9 mouse cellular contexts compared by ENCODE assay signal in genomic region chr16:18173231-18173630, GRCm38 (mm10). TPM values are rescaled to one million over a fixed set of nuclear protein-coding genes. Genes with fewer than 3 reads are reported as not detected.
DNase-seq lines count a peak whose midpoint lies in the region; ATAC-seq lines count a peak whose summit lies in the region.
"Had no signal": no experiment of that assay in that cellular context is flagged by ENCODE, and none has a peak within 500 bp of the region (broad histone marks: within the 10 kb centered on the region; RNA-seq: fewer than 3 reads in every experiment).

No protein-coding gene starts in this region.

- H3K4me2 ChIP-seq in midbrain, embryonic 14.5 days (ENCODE audit: low read length) = no peak overlapping the region
- no peak overlapping the region for H3K4me2 ChIP-seq in liver, embryonic 11.5 days

- no peak overlapping the region for H3K27ac ChIP-seq in midbrain, embryonic 14.5 days (replicated peaks; ENCODE audit: low read depth, low read length)
- H3K27ac ChIP-seq in midbrain, embryonic 10.5 days (replicated peaks) = no peak overlapping the region
- no peak overlapping the region for H3K27ac ChIP-seq in liver, embryonic 11.5 days (ENCODE audit: low read depth, low read length)
- H3K27ac ChIP-seq: heart, embryonic 10.5 days had no signal

- 0 out of 2 replicates have a peak overlapping the region, but pooled peaks have one; percentile 9 for H3K9ac ChIP-seq in midbrain, embryonic 14.5 days (replicated peaks; ENCODE audit: low read length)
- no peak overlapping the region for H3K9ac ChIP-seq in liver, embryonic 11.5 days (ENCODE audit: low read depth, low read length)

- H3K4me3 ChIP-seq in midbrain, embryonic 14.5 days (replicated peaks; ENCODE audit: low read depth, low read length) = no peak overlapping the region
- H3K4me3 ChIP-seq in midbrain, embryonic 10.5 days = no peak overlapping the region
- H3K4me3 ChIP-seq in liver, embryonic 11.5 days (ENCODE audit: low read depth, low read length) = no peak overlapping the region
- H3K4me3 ChIP-seq: heart, embryonic 10.5 days had no signal

- H3K4me1 ChIP-seq in midbrain, embryonic 14.5 days (ENCODE audit: control insufficient read depth, insufficient read depth, low read length) = 0 out of 2 replicates have a peak, but pooled peaks cover 7% of the 10 kb centered on the region
- H3K4me1 ChIP-seq in midbrain, embryonic 10.5 days = peaks cover 29% of the 10 kb centered on the region
- peaks cover 8% of the 10 kb centered on the region; the same call in 1 of the 2 replicates for H3K4me1 ChIP-seq in liver, embryonic 11.5 days (replicated peaks; ENCODE audit: control insufficient read depth, insufficient read depth, low read length)

- H3K36me3 ChIP-seq in midbrain, embryonic 14.5 days (ENCODE audit: control insufficient read depth, insufficient read depth, low read length) = no peaks in the 10 kb centered on the region
- H3K36me3 ChIP-seq in midbrain, embryonic 10.5 days = no peaks in the 10 kb centered on the region
- no peaks in the 10 kb centered on the region for H3K36me3 ChIP-seq in liver, embryonic 11.5 days (ENCODE audit: control insufficient read depth, insufficient read depth, low read length)
- H3K36me3 ChIP-seq: heart, embryonic 10.5 days had no signal

- no peak for DNase-seq in midbrain, embryonic 14.5 days
- no peak for DNase-seq in midbrain, embryonic 10.5 days (ENCODE audit: low spot score)
- DNase-seq in frontal cortex, postnatal 10 days (ENCODE audit: low spot score in 2 of 2) = peak; percentile 34 to 67
- peak; percentile 75 to 88 for DNase-seq in left cerebral cortex, adult 18-20 months (ENCODE audit: low spot score in 2 of 2)
- peak; percentile 84 for DNase-seq in right cerebral cortex, postnatal 25 days
- no peak for DNase-seq in liver, embryonic 11.5 days (ENCODE audit: low spot score)
- DNase-seq in heart, adult 11 months = no peak
- no peak for DNase-seq in embryo, embryonic 10 days (ENCODE audit: low spot score)

- H3K27me3 ChIP-seq in midbrain, embryonic 14.5 days (ENCODE audit: control insufficient read depth, insufficient read depth, low read length) = no peaks in the 10 kb centered on the region
- H3K27me3 ChIP-seq in midbrain, embryonic 10.5 days (ENCODE audit: low read depth, poor library complexity, severe bottlenecking) = peaks cover 32% of the 10 kb centered on the region
- no peaks in the 10 kb centered on the region for H3K27me3 ChIP-seq in liver, embryonic 11.5 days (replicated peaks; ENCODE audit: control insufficient read depth, insufficient read depth, low read length)

- 74% methylated on average over 9 of the region's 9 CpGs for WGBS in midbrain, embryonic 14.5 days
- WGBS in midbrain, embryonic 10.5 days = 82% methylated on average over 9 of the region's 9 CpGs
- 80% methylated on average over 9 of the region's 9 CpGs for WGBS in liver, embryonic 11.5 days

- no peaks in the 10 kb centered on the region for H3K9me3 ChIP-seq in midbrain, embryonic 14.5 days (ENCODE audit: control insufficient read depth, low read length)
- no peaks in the 10 kb centered on the region for H3K9me3 ChIP-seq in midbrain, embryonic 10.5 days (replicated peaks)
- no peaks in the 10 kb centered on the region for H3K9me3 ChIP-seq in liver, embryonic 11.5 days (ENCODE audit: control insufficient read depth, low read length)
- H3K9me3 ChIP-seq: heart, embryonic 10.5 days had no signal

- no peak for ATAC-seq in midbrain, embryonic 14.5 days (ENCODE audit: low FRiP score, low TSS enrichment)
- ATAC-seq in liver, embryonic 11.5 days (replicated peaks; ENCODE audit: low FRiP score) = no peak

RNA-seq across cellular contexts. Expression of gene Ccdc188, which starts 44.4 kb away (rescaled TPM):
- not detected in 2 replicates for polyA plus RNA-seq in midbrain, embryonic 14.5 days (2014; fragmentation: Nextera tagmentation; extraction: Ambion mirVana)
- not detected in 2 replicates for polyA plus RNA-seq in midbrain, embryonic 10.5 days (2016; fragmentation: Nextera tagmentation; extraction: Ambion mirVana)
- total RNA-seq in left cerebral cortex, adult 18-20 months (2021) = not detected
- not detected in 2 replicates for polyA plus RNA-seq in liver, embryonic 11.5 days (2014; fragmentation: Nextera tagmentation; extraction: Ambion mirVana)
- polyA plus RNA-seq: heart, embryonic 10.5 days had no signal

RNA-seq across cellular contexts. Expression of gene Rtn4r, which starts 45.8 kb away (rescaled TPM):
- polyA plus RNA-seq in midbrain, embryonic 14.5 days (2014; fragmentation: Nextera tagmentation; extraction: Ambion mirVana) = 18.6 and 28.6 TPM in 2 replicates
- polyA plus RNA-seq in midbrain, embryonic 10.5 days (2016; fragmentation: Nextera tagmentation; extraction: Ambion mirVana) = 1.8 and 2.2 TPM in 2 replicates
- 100 to 1,000 TPM; 128 to 135 TPM for total RNA-seq in left cerebral cortex, adult 18-20 months (2021)
- polyA plus RNA-seq in liver, embryonic 11.5 days (2014; fragmentation: Nextera tagmentation; extraction: Ambion mirVana) = 0.96 and 1.1 TPM in 2 replicates

Comparison
In these comparisons a context has a peak if more than half of its experiments do, and no peak if none do; other contexts are left out.
1. DNase-seq: peak in frontal cortex, postnatal 10 days (2 of 2), left cerebral cortex, adult 18-20 months (2 of 2) and right cerebral cortex, postnatal 25 days (single experiment); none in midbrain, embryonic 14.5 days (single experiment), midbrain, embryonic 10.5 days (single experiment), liver, embryonic 11.5 days (single experiment), heart, adult 11 months (single experiment) and embryo, embryonic 10 days (single experiment).